Mouse (Mus musculus) small intestine, adult 2 months (tissue): ENCODE measurements around the gene Zfp661.

Experiments used
- CTCF ChIP-seq: fragments of 200-500 bp; IDR thresholded peaks from 2 replicates; pipeline ENCODE4 v1.5.1; 2012; ENCODE audit warnings: low read depth, mild to moderate bottlenecking, control low read depth, inconsistent platforms, low read length, moderate library complexity, mixed read lengths; ENCODE audit not compliant: insufficient replicate concordance, insufficient read length; ENCODE audit errors: extremely low read depth
- POLR2A ChIP-seq: fragments of 200-500 bp; IDR thresholded peaks from 2 replicates; pipeline ENCODE4 v1.6.1; 2012; ENCODE audit warnings: low read depth, mild to moderate bottlenecking, control low read depth, inconsistent platforms, low read length, moderate library complexity

DNA sequence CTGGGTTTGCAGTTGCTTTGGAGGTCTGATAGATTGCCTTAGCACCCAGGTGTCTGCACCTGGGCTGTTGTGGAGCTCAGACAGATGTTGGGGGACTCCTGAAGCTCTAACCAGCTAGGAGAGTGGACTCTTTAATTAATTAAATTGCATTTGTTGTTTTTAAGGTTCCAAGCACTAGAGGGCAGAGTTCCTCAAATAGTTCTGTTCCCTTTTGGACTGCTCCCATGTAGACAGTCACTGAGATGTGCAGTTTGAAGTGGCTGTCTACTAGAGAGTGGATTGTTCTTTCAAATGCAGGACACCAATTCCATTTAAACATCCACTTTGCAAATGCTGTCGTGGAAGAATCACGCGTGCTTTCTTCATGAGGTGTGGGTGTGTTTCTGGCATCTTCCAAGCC is 21.3 kb upstream of the Zfp661 start:
- TF ChIP-seq CTCF (no peak), POLR2A (no peak)
